Mouse (Mus musculus) midbrain, embryonic 16.5 days (tissue): ENCODE data around the gene Ccdc107. TPM values are rescaled to one million over a fixed set of nuclear protein-coding genes. Genes with fewer than 3 reads are reported as not detected.

ENCODE experiments used
- ATAC-seq: fragments of 200-750 bp; cut with Nextera tagmentation; 2 replicates; pipeline ENCODE4 v1.8.0; 2017; ENCODE audit warnings: moderate TSS enrichment
- H3K27ac ChIP-seq: fragments of 300-500 bp; sonication (generic); 2 replicates; pipeline ENCODE4 v1.5.1; 2014; ENCODE audit warnings: mild to moderate bottlenecking, low read length, mixed read lengths
- H3K27me3 ChIP-seq: fragments of 300-500 bp; sonication (generic); 2 replicates; pipeline ENCODE4 v1.6.1; 2014; ENCODE audit warnings: low read depth, low read length, mixed read lengths; ENCODE audit not compliant: control insufficient read depth, insufficient read depth
- H3K36me3 ChIP-seq: fragments of 300-500 bp; sonication (generic); 2 replicates; pipeline ENCODE4 v1.6.1; 2014; ENCODE audit warnings: mild to moderate bottlenecking, low read length, moderate library complexity, mixed read lengths; ENCODE audit not compliant: control insufficient read depth, insufficient read depth
- H3K4me1 ChIP-seq: fragments of 300-500 bp; sonication (generic); 2 replicates; pipeline ENCODE4 v1.6.1; 2014; ENCODE audit warnings: mild to moderate bottlenecking, low read length, mixed read lengths; ENCODE audit not compliant: control insufficient read depth, insufficient read depth
- H3K4me2 ChIP-seq: fragments of 300-500 bp; sonication (generic); 2 replicates; pipeline ENCODE4 v1.6.1; 2014; ENCODE audit warnings: mild to moderate bottlenecking, low read length, mixed read lengths
- H3K4me3 ChIP-seq: fragments of 300-500 bp; sonication (generic); 2 replicates; pipeline ENCODE4 v1.5.1; 2014; ENCODE audit warnings: low read depth, mild to moderate bottlenecking, low read length, moderate library complexity, mixed read lengths
- H3K9ac ChIP-seq: fragments of 300-500 bp; sonication (generic); 2 replicates; pipeline ENCODE4 v1.6.1; 2014; ENCODE audit warnings: low read depth, low read length, mixed read lengths
- H3K9me3 ChIP-seq: fragments of 300-500 bp; sonication (generic); replicated peaks from 2 replicates; pipeline ENCODE4 v1.6.1; 2014; ENCODE audit warnings: mild to moderate bottlenecking, low read length, mixed read lengths; ENCODE audit not compliant: control insufficient read depth, poor library complexity, severe bottlenecking
- WGBS: fragments of 180-500 bp; shearing (Covaris S2); extraction: QIAGEN DNeasy Blood & Tissue Kit; methylation state at CpG from one replicate; pipeline ENCODE4 v1.1.7; 2014; 5-methylcytosine and 5-hydroxymethylcytosine counted together
- polyA plus RNA-seq: library from polyadenylated mRNA; unstranded; fragments of >200 nt; fragmentation: Nextera tagmentation; extraction: Ambion mirVana; gene quantifications from 2 replicates; pipeline ENCODE4 v1.2.1, GENCODE M21; 2015

The Ccdc107 gene
- polyA plus RNA-seq, 1 experiment from 2014 or later, result 90.3 TPM

DNA sequence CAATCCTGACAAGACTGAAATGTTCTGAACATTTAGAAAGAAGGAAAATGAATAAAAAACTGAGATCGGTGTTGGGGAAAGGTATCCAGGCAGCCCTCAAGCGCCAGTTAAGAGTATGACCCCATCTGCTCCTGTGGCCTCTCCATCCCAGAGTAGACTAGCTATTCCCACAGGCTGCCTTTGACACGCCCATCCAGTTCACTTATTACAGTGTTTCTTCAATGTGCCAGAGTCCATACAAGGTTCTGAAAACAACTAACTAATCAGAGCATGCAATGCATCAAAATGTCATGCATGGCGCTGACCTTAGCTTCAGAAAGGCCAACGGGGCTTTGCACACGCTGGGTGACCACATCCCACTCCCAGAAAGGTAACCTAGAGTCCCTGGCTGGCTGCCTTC lies 10.8 kb downstream of the Ccdc107 start:
- Histone ChIP-seq H3K27me3 (peaks cover 5% of the 10 kb centered on the region; the same call in 1 of the 2 replicates), H3K9me3 (no peaks in the 10 kb centered on the region), H3K4me3 (no peak overlapping the region), H3K4me2 (no peak overlapping the region), H3K36me3 (no peaks in the 10 kb centered on the region), H3K27ac (no peak overlapping the region), H3K9ac (no peak overlapping the region), H3K4me1 (peaks cover 7% of the 10 kb centered on the region; the same call in 1 of the 2 replicates)
- no peak for ATAC-seq
- WGBS, result 81% methylated on average over 6 of the region's 6 CpGs

DNA sequence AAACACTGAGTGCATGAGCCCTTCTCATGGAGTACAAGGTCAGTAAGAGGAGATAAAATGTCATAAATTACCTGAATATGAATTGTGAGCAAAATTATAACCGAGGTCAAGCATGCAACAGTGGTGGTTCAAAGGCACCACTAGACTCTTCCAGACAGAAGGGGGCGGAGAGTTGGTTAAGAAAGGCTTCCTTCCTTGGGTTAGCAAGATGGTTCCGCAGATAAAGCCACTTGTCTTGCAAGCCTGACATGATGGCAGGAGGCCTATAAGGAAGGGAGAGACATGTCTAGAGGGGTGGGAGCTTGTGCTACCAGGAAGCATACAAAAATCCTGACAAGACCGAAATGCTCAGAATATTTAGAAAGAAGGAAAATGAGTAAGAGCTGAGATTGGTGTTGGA lies 11.6 kb downstream of the Ccdc107 start:
- Histone ChIP-seq H3K27ac (no peak overlapping the region), H3K36me3 (no peaks in the 10 kb centered on the region), H3K4me2 (no peak overlapping the region), H3K4me3 (no peak overlapping the region), H3K9me3 (no peaks in the 10 kb centered on the region), H3K4me1 (peaks cover 7% of the 10 kb centered on the region), H3K9ac (no peak overlapping the region), H3K27me3 (peaks cover 5% of the 10 kb centered on the region; the same call in 1 of the 2 replicates)
- 81% methylated on average over 4 of the region's 4 CpGs for WGBS
- ATAC-seq, result no peak

DNA sequence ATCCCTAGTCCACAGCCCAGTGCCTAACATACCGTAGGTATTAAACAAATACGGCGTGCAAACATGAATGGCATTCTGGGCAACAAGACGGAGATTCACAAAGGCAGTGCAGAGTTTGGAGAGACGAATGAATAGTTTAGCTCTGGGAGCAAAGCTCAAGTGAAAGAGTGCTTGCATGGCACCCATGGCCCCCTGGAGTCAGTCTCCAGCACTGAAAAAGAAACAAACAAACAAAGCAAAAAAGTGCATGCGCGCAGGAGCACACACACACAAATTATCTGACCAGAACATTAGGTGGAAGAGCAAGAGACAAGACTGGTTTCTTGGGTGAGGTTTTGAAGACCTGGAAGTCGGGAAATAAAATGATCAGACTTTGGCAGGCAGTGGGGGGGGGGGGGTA lies 13.4 kb downstream of the Ccdc107 start:
- Histone ChIP-seq H3K27ac (no peak overlapping the region), H3K9me3 (no peaks in the 10 kb centered on the region), H3K4me3 (no peak overlapping the region), H3K36me3 (no peaks in the 10 kb centered on the region), H3K4me1 (peaks cover 6% of the 10 kb centered on the region), H3K9ac (no peak overlapping the region), H3K4me2 (no peak overlapping the region), H3K27me3 (peaks cover 5% of the 10 kb centered on the region; the same call in 1 of the 2 replicates)
- no peak for ATAC-seq
- WGBS, result 59% methylated on average over 8 of the region's 8 CpGs

DNA sequence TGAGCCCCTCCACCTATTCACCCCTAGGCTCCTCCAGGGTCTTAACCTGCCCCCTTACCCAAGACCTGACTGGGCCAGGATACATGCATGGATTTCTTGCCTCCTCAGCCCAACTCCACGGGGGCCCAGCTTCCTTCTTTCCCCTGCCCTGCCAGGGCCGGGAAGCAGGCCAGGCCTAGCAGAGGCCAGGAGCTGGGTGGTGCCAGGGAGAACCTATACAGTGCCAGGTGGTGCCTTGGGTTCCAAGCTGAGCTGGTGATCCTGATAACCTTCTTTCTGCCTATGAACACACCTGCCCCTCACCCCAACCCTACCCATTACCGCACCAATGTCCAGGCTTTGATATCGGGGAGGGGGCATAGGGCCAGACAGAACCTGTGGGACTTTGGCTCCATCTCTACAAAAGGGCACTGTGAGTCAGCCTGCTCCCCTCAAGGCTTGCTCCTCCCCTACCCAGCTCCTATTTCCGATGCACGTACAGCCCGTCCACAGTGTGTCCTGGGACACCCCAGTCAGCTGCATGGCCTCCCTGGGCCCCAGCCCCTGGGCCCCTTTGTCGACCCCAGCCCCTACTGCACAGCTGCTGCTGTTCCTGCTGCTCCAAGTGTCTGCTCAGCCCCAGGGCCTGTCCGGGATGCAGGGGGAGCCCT lies 14.0 kb downstream of the Ccdc107 start, which contains the start of gene Car9:
TSS of gene Car9 (plus strand) at position 431 of the 650 bp plus-strand sequence.
- WGBS, result 50% methylated on average over 9 of the region's 9 CpGs
- Histone ChIP-seq H3K4me3 (no peak within 1 kb of the TSS), H3K9me3 (no peaks in the 10 kb centered on the region), H3K4me1 (peaks cover 6% of the 10 kb centered on the region), H3K27ac (no peak within 1 kb of the TSS), H3K36me3 (no peaks in the 10 kb centered on the region), H3K4me2 (no peak within 1 kb of the TSS), H3K9ac (no peak within 1 kb of the TSS), H3K27me3 (peaks cover 5% of the 10 kb centered on the region; the same call in 1 of the 2 replicates)
- ATAC-seq, result no peak

DNA sequence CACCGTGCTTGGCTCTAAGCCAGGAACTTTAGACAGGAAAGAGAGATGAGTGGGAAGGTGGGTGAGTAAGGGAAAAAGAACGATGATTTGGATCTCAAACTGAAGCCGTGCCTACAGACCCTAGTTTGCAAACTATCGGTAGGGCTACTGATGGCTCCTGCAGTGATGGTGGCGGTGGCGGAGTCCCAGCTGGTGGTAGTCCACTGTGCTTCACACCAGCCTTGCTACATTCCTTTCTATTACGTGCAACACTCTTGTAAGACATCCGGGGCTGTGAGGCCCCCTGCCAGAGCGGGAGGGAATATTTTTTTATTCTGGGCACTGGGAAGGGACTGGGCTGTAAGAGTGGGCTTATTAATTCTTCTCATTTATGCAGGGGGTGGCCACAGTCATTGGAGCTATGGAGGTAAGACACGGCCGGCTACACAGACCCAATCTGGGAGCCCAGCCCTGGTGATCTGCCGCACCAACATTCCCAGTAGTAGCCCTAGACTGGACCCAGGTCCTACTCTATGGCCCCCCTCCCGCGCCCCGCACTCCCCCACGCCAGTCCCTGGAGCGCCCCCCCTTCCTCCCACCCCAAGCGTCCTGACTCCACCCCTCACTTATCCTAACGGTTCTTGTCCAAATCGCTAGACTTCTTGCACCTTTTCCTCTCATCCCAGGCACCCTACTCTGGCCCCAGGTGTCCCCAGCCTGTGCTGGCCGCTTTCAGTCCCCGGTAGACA lies 15.4 kb downstream of the Ccdc107 start:
- H3K27me3 ChIP-seq, result peaks cover 5% of the 10 kb centered on the region; the same call in 1 of the 2 replicates
- H3K27ac ChIP-seq, result no peak overlapping the region
- 15% methylated on average over 21 of the region's 22 CpGs for WGBS
- peaks cover 6% of the 10 kb centered on the region for H3K4me1 ChIP-seq
- H3K4me3 ChIP-seq, result peak overlapping the region; percentile 1
- no peaks in the 10 kb centered on the region for H3K9me3 ChIP-seq
- H3K9ac ChIP-seq, result peak overlapping the region; percentile 2; the same call in 1 of the 2 replicates
- no peaks in the 10 kb centered on the region for H3K36me3 ChIP-seq
- peak overlapping the region; percentile 47 for H3K4me2 ChIP-seq
- ATAC-seq, result no peak

DNA sequence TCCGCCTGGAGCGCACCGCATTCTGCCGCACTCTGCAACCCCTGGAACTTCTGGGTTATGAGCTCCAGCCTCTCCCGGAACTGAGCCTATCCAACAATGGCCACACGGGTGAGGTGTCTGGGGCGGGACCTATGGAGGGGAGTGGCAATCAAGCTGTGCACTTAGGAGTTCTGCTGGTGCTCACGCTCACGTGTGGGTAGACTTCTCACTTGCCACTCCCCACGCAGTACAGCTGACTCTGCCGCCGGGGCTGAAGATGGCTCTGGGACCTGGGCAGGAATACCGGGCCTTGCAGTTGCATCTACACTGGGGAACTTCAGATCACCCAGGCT lies 15.9 kb downstream of the Ccdc107 start:
- WGBS, result 5% methylated on average over 13 of the region's 13 CpGs
- Histone ChIP-seq H3K4me2 (peak overlapping the region; percentile 47), H3K36me3 (no peaks in the 10 kb centered on the region), H3K4me1 (peaks cover 6% of the 10 kb centered on the region), H3K27ac (no peak overlapping the region), H3K9ac (peak overlapping the region; percentile 2; the same call in 1 of the 2 replicates), H3K4me3 (peak overlapping the region; percentile 1), H3K9me3 (no peaks in the 10 kb centered on the region), H3K27me3 (peaks cover 5% of the 10 kb centered on the region; the same call in 1 of the 2 replicates)
- no peak for ATAC-seq

DNA sequence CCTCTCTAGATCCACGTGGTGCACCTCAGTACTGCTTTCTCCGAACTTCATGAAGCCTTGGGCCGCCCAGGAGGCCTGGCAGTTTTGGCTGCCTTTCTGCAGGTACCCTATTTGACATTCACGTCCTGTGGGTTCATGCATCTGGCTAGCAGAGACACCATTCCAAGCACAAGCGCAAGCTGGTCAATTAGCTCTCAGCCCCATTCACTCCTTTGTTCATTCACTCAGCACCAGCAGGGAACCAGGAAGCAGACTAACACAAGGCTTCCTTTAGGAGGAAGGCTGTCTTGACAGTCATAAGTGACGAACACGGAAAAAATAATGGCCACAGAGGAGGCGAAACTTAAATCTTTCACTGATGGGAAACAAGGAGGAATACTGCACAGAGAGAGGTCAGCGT lies 16.4 kb downstream of the Ccdc107 start:
- Histone ChIP-seq H3K27me3 (peaks cover 5% of the 10 kb centered on the region; the same call in 1 of the 2 replicates), H3K4me2 (no peak overlapping the region), H3K27ac (no peak overlapping the region), H3K36me3 (no peaks in the 10 kb centered on the region), H3K9ac (no peak overlapping the region), H3K9me3 (no peaks in the 10 kb centered on the region), H3K4me3 (no peak overlapping the region), H3K4me1 (peaks cover 6% of the 10 kb centered on the region)
- 26% methylated on average over 9 of the region's 9 CpGs for WGBS
- no peak for ATAC-seq

DNA sequence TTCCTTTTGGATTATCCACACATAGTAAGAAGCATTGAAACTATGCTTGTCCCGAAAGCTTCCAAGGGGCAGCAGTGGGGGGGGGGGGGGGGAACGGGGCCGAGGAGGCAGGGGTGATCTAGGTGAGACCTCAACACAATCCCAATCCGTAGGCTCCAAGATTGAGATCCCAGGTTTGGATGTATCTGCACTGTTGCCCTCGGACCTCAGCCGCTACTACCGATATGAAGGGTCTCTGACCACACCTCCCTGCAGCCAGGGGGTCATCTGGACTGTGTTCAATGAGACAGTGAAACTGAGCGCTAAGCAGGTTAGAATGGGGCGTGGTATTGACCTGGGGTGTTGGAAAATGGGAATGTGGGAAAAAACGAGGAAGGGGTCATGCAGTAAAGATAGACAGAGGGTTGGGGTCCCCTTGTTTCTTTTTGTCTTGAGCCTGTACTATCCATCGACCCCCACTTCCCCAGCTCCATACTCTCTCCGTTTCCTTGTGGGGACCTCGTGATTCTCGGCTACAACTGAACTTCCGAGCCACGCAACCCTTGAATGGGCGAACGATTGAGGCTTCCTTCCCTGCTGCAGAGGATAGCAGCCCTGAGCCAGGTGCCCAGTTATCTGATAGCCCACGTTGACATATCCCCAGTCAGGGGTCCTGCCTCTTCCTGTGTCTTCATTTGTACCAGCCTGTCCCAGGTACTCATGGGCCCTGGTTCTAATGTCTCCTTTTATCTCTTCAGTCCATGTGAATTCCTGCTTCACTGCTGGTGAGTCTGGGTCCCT lies 19.2 kb downstream of the Ccdc107 start:
- no peaks in the 10 kb centered on the region for H3K36me3 ChIP-seq
- 78% methylated on average over 19 of the region's 19 CpGs for WGBS
- no peaks in the 10 kb centered on the region for H3K9me3 ChIP-seq
- ATAC-seq, result no peak
- H3K4me3 ChIP-seq, result no peak overlapping the region
- H3K27ac ChIP-seq, result no peak overlapping the region
- H3K9ac ChIP-seq, result no peak overlapping the region
- peaks cover 4% of the 10 kb centered on the region; the same call in 1 of the 2 replicates for H3K27me3 ChIP-seq
- no peak overlapping the region for H3K4me2 ChIP-seq
- H3K4me1 ChIP-seq, result peaks cover 6% of the 10 kb centered on the region
